Mouse (Mus musculus) colon, adult 2 months (tissue): Measurements from ENCODE around the gene BC061212. TPM values are rescaled to one million over a fixed set of nuclear protein-coding genes. Genes with fewer than 3 reads are reported as not detected.

Experiments
- polyA plus RNA-seq: library from polyadenylated mRNA; depleted of rRNA; stranded (reverse); fragments of >200 nt; gene quantifications from 2 replicates; pipeline ENCODE4 v1.2.3, GENCODE M21; 2012; rRNA removed

Gene BC061212
- not detected in 2 replicates for polyA plus RNA-seq

DNA sequence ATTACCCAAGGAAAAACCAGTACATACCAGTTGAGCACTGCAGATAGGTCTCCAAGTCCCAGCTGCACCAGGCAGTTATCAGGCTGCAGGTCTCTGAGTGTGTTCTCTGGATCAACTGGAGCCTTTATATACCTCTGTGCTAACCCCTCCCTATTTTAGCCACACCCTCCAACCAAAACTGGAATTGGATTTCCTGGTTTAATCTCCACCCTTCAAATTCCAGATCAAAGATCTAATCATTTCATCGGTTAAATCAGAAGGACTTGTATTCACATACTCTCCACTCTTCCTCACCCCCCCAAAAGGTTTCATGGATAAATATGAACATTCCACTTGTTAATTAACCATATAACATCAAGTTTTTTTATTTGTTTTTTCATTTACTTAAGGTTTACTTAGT lies at the start of gene BC061212:
Gene BC061212 (minus strand): TSS at position 101 of the 400 bp plus-strand sequence.

DNA sequence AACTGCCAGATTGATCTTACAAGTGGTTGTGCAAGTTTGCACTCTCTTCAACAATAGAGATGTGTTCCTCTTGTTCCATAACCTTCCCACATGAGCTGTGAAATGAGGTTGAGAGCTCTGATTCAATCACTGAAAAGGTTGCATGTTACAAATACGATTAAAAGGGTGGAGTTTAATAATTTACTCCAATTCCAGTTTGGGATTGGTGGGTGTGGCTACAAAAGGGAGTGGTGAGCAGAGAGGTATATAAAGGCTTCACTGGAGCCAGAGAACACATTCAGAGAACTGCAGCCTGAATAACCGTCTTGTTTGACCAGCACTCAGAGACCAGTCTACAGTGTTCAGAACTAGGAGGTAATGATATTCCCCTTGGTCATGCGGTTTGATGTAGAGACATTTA lies 5.7 kb upstream of the BC061212 start, which contains the start of gene Gm6351:
Gene Gm6351 (plus strand): TSS at position 301 of the 400 bp plus-strand sequence.

Other genes with a start within 250 kb of the BC061212 start
- gene Gm7792, start 226.8 kb downstream of the BC061212 start, polyA plus RNA-seq: not detected in 2 replicates
- not detected in 2 replicates for gene Gm16429, start 141.5 kb downstream of the BC061212 start, polyA plus RNA-seq
- gene Gm6351, start 5.8 kb upstream of the BC061212 start, polyA plus RNA-seq: not detected in 2 replicates
- gene Gm3106, start 147.5 kb upstream of the BC061212 start, polyA plus RNA-seq: not detected in 2 replicates
- not detected in 2 replicates for gene A430089I19Rik, start 236.3 kb upstream of the BC061212 start, polyA plus RNA-seq
- gene Gm6502, start 243.9 kb upstream of the BC061212 start, polyA plus RNA-seq: not detected in 2 replicates